Mouse (Mus musculus): ENCODE results near the gene Nat10. TPM values are rescaled to one million over a fixed set of nuclear protein-coding genes. Genes with fewer than 3 reads are reported as not detected.

The Nat10 gene
- 10 to 100 TPM; 38.5 to 43.1 TPM for total RNA-seq (2021)

DNA sequence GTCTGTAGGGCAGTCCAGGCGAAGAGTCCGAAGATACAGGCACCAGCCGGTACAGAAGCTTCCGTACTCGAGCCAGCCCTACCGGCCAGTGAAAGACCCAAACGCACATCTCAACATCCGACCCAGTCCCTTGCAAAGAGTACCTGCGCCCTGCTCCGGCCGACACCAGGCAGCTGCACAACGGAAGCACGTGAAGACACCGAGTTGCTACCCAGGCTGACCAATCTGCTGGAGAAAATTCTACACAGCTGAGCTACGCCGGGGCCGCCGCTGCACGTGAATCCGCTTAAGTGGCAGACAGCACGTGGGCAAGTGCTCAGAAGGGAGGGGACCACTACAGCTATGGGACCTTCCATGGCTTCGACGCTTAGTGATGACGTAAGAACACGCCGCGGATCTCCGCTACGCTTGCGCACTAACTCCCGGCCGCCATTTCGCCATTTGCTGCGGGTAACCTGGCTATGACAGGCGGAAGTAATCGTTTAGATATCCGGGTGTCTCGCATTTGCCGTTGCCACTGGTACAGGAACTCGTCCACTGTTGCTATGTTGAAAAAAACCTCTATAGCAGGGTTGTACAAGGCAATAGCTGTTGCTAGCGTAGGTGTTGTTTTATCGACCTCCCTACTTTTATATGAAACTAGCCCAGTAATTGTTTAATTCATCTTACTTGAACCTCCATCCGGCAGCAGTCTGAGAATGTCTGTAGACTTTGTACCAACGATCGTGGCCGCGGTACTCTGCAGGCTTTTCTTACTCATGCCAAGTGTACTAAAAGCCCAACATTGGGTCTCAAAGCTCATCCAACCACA is at the start of gene Nat10:
Gene Nat10, minus strand, starts transcription at position 365 of the 811 bp plus-strand sequence.
- DNase-seq, result peak; percentile 98
- intact Hi-C loops (cut with DNase I), result no loop called here

DNA sequence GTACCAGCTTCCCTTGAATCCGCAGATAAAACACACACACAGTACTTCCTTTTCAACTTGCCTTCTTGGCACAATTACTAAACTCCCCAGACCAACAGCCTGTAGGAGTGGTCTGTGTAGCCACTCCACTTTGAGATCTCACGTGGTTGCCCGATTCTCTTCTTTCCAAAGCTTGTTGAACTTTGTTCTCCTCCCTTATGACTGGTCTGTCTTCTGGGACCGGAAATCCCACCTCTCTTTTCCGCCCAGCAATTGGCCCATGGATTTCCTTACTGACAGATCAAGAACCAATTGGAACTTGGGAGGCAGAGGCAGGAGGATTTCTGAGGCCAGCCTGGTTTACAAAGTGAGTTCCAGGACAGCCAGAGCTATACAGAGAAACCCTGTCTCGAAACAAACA is 49.3 kb upstream of the Nat10 start:
- DNase-seq, result no peak
- intact Hi-C loops (cut with DNase I), result no loop called here

DNA sequence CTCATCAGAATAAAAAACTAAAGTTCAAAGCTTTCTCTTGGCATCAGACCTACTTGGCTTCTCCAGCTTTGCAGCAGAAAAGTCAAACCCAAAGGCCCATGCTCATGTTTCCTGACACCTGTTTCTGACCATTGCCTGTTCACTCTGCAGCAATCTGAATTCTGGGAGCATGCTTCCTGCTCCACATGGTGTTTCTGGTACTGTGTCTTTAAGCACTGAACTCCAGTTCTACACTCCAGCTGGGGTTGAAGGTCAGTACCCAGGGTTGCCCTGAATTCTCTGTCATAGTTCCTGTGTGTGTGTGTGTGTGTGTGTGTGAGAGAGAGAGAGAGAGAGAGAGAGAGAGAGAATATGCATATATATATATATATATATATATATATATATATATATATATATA is 47.4 kb upstream of the Nat10 start:
- DNase-seq, result no peak
- intact Hi-C loops (cut with DNase I), result no loop called here

DNA sequence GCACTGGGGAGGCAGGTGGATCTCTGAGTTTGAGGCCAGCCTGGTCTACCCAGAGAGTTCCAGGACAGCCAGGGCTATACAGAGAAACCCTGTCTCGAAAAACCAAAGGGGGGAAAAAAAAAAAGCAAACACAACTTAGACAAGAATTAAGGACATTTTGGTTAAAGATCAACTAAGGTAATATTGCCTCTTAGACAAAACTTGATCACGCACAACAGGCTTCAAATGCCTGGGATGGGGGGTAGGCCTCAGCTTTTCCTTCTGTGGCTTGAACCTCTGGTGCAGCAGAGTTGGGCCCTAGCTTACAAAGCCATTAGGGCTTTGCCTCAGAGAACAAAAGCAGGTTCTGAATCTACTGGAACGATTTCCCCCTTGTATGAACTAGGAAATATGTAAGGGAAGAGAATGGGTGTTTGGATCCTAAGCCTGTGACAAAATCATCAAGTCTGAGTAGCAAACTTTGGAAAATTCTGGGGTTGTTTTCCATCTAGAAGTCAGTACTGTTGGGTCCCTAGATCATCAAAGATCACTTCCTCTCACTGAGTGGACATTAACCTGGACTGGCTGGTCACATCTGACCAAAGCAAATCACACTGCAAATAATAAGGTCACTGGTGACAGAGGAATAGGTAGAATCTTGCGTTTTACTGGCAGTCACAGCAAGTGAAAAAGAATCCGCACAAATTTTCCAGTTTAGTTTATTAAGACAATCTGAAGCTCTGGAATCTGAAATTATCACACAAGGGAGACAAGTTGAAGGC is 42.9 kb upstream of the Nat10 start:
- no peak for DNase-seq
- intact Hi-C loops (cut with DNase I), result no loop called here

DNA sequence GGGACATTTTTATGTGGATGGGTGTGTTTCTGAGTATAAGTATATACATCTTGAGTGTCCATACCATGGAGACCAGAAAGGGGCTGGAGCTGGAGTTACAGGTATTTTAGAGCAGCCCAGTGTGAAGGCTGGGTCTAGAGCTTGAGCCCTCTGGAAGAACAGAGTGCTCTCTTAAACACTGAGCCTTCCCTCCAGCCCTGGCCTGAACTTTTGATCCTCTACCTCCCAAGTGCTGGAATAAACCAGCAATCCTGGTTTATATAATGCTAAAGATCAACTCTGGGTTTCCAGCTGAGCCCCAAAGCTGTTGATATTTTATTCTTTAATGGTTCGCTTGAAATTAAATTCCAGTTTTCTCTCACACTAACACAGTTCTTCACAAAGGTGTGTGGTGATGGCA is 41.4 kb upstream of the Nat10 start:
- intact Hi-C loops (cut with DNase I), result no loop called here
- no peak for DNase-seq

DNA sequence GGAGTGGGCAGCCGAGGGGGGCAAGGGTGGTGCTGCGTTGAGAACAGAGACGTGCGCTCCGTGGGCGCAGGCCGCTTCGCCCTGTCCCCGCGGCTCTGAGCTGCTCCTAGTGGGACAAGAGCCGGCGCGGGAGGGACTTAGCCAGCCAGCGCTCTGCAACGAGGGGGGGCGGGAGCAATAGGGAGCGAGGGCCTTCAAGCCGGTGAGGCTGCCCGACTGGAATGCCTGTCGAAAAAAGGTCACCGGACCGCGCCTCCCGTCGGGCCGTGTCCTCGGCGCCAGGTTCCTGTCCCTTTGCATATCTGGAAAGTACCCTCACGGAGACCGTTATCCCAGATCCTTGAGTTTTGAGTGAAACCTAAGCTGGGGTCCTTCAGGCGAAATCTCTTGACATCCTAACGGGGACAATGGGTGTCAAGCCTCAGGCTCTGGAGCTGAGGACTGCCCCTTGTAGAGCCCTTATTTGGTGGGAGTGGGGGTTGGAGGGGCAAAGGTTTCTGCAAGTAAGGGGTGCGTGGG is 36.5 kb upstream of the Nat10 start, which contains the start of gene Caprin1:
Gene Caprin1, minus strand, starts transcription at position 159 of the 519 bp plus-strand sequence.
- intact Hi-C loops (cut with DNase I), result no loop called here
- peak; percentile 96 for DNase-seq

DNA sequence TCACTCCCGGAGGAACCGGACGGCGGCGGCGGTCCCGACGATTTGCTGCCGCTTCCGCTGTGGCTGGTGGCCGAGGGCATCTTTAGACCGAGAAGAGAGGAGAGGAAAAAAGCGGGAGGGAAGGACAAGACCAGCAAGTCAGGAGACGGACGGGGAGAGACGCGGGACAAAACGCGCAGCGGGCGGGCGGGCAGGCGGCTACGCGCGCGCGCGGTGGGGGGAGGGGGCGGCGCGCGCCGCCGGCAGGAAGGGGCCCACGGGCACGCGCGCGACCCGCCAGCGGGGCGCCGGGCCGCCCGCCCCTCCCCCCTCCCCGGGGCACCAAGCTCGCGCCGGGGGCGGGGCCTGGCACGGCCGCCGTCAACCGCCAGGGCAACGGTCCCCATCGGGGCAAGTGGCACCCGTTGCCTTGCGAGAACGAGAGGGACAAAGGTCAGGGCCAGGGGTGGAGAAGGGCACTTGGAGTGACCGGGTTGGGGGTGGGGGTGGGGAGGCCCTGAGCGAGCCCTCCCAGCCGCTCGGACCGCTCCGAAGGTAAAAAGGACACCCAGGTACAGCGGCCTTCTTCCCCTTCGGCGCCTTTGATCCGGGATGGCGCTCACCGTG is 35.9 kb upstream of the Nat10 start:
- intact Hi-C loops (cut with DNase I), result no loop called here

DNA sequence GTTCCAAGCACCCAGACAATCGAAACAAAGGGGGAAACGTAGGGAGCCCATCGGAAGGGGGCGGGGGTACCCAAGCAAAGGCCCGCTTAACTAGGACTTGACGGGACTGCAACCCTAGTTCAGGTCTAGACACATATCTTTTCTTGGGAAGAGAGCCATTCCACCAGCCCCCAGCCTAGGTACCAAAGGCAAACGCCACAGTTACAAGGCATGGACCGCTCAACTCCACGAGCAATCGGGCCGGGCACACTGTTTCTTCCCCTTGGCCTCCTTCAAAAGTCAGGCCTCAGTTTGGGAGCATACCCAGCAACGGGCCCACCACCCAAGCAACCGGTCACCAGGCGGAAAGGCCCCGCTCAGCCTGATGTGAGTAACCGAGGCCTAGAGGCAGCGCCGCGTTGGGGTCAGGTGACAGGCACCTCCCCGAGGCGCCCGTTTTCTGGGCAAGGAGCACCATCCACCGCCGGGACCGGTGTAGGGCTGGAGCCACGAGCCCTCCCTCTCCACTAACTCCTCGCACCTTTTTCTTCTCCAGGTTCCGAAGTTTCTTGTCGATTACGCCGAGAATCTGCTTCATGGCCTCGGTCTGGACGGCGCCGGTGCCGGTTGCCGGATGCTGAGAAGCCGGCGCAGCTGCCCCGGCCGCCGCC is 35.3 kb upstream of the Nat10 start:
- DNase-seq, result peak; percentile 53
- intact Hi-C loops (cut with DNase I), result no loop called here

More for the DNA sequence above, 35.9 kb upstream of the Nat10 start:
- peak; percentile 90 for DNase-seq

DNA sequence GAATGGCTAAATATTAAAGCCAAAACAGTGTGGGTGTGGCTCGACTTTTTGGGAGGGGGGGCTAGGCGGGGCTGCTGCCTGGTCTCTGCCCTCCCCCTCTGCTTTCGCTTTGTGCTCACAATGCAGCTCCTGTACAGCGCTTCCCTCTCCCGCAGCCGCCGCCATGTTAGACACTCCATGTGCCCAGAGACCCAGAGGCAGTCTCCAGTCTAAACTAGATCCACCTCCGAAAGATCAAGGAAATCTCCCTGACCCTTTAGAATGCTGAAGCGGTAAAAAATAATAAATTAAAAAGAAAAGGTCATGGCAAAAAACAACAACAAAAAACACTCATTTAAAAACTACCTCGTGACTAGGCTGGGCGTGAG is 34.8 kb upstream of the Nat10 start:
- intact Hi-C loops (cut with DNase I), result no loop called here
- DNase-seq, result peak; percentile 80

DNA sequence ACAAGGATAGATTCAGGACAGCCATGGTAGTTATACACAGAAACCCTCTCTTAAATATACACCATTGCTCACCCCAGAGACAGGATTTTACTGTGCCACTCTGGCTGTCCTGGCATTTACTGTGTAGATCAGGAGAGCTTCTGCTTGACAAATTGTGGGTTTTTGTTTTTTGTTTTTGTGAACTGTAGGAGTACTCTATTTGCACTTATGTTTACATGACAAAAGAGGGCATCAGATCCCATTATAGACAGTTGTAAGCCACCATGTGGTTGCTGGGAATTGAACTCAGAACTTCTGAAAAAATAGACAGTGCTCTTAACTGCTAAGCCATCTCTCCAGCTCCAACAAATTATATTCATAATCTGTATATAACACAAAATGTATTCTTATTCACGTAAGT is 30.9 kb upstream of the Nat10 start:
- intact Hi-C loops (cut with DNase I), result no loop called here
- no peak for DNase-seq

DNA sequence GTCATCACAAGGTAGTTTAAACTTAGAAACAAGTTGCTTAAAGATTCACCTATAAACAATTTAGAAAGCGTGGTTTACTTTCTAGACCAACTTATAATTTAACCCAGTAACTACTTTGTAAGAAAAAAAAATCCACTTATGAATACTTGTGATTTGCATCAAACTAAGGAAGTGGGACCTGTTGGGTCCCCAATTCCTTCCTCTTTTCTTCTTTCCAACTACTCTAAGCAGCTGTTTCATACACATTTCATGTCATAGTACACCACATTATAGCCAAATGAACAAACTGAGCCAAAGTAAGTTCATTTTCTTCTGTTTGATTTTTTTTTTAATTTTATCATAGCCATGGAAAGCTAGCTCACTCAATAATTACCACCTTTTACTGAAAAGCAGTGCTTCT is 24.7 kb upstream of the Nat10 start:
- no peak for DNase-seq
- intact Hi-C loops (cut with DNase I), result loop anchor here (10.0 kb wide), 1 partner anchor 219 kb away; no protein-coding TSS in a partner anchor

DNA sequence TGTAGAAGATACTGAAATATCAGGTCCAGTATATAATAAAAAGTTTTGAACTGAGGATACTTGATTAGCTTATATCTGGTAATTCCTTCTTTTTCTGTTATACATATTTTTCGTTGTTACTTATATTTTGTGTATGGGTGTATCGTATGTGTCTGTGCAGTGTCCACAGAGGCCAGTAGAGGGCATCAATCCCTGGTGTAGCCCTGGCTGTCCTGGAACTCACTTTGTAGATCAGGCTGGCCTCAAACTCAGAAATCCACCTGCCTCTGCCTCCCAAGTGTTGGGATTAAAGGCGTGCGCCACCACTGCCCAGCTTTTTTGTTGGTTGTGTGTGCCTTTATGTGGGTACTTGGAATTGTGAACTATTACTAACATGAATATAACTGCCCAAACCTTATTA is 23.6 kb upstream of the Nat10 start:
- DNase-seq, result no peak
- intact Hi-C loops (cut with DNase I), result loop anchor here (10.0 kb wide), 1 partner anchor 220 kb away; no protein-coding TSS in a partner anchor

DNA sequence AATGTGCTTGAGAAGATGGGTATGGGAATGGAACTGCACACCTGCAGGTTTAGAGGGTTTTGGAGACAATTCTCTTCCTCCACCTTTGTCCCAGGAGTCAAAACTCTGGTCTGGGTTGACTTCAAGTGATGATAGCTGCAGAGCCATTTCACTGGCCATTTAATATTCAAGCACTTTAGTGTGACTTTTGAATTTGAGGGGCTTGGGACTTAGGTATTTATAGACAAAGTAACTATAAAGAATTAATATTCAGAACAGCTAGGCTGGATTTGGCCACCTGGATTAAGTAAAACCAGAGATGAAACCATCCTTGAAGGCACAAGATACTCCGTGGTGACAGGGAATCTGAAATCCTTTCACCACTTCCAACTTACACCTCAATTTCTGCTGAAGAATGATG is 1.4 kb upstream of the Nat10 start:
- DNase-seq, result no peak
- intact Hi-C loops (cut with DNase I), result no loop called here

DNA sequence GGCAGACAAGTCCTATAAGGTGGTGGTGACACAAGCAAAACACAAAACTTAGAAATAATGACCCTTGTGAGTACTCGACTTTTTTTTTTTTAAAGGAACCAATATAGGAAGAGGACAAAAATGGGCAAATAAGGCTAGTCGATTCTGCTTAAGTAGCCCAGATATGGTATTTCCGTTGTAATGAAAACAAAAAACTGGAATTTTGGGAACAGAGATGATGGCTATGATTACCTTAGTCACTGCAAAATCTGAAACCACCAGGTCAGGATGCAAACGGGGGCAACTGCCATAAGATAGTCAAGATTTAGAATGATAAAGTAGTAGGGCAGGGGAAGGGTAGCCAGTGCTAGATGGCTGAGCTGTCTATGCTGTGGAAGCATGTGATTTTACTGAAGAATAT is 923 bp upstream of the Nat10 start:
- intact Hi-C loops (cut with DNase I), result no loop called here
- DNase-seq, result no peak

DNA sequence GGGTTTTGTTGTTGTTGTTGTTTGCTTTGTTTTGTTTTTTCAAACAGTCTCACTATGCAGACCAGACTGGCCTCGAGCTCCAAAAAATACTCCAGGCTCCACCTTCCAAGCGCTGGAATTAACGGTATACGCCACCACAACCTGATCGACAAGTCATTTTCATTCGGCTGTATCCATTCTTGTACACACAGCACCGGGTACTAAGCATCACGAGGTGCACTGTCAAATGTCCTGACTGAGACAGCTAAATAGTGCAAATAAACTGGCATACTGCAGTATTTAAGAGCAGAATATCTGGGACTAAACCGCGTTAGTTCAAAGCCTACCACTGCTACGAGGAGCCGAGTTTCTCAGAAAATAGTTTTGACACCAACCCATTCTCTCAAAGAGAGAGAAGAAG is 649 bp downstream of the Nat10 start:
- no peak for DNase-seq
- intact Hi-C loops (cut with DNase I), result no loop called here

DNA sequence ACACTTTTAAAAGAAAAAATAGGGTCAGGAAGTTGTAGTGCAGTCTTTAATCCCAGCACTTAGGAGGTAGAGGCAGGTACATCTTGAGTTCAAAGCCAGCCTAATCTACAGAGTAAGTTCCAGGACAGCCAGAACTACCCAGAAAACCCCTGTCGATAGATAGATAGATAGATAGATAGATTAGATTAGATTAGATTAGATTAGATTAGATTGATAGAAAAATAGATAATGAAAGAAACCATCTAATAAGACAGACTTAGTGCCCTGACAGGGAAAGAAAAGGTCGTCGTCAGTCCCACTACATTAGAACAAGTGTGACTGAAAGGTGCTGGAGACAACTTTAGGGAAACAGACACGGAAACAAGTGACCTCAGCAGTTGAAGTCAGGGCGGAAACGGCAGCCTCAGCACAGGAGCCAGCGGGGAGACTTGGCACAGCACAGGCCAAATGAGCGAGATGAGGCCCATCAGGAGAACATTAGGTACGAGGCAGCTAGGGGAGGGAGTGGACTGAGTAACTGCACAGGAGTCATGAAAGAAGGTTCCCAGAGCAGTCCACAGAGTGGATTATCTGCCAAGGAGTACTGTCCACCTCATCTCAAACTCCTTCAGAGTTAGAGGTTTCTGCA is 5.5 kb downstream of the Nat10 start:
- DNase-seq, result no peak
- intact Hi-C loops (cut with DNase I), result no loop called here

DNA sequence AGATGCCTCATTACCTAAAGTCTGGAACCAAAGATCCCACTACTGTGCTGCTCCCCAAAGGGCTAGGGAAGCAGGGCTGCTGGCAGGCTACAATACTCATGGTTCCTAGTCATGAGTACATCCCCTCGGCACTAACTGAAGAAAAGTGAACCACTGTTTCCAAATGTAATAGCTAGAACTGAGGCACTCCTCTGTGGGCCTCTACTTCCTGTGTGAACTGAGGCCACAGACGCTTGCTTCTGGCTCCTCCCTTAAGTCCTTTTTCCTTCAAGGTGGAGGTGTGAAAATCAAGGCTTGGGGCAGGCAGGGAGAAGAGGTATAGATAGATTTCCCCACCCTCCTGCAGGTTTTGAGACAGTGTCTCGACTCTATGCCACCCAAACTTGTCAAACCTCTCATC is 6.5 kb downstream of the Nat10 start:
- intact Hi-C loops (cut with DNase I), result no loop called here
- DNase-seq, result no peak

DNA sequence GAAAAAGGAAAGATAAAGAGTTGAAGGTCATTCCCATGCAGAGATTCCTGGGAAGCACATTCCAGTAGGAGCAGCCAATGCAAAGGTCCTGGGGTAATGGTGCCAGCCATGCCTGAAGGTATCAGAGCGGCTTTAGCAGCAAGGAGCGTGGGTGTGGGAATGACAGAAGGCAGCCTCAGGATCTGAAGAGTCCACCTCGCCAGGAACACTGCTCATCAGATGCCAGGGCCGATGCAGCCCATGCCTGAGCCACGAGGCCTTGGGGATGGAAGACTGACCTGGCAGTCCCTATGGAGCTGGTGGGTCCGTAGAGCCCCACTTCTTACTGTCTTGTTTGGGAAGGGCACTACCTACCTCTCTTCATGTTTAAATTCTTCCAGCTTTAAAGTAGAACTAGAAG is 9.3 kb downstream of the Nat10 start:
- no peak for DNase-seq
- intact Hi-C loops (cut with DNase I), result no loop called here

DNA sequence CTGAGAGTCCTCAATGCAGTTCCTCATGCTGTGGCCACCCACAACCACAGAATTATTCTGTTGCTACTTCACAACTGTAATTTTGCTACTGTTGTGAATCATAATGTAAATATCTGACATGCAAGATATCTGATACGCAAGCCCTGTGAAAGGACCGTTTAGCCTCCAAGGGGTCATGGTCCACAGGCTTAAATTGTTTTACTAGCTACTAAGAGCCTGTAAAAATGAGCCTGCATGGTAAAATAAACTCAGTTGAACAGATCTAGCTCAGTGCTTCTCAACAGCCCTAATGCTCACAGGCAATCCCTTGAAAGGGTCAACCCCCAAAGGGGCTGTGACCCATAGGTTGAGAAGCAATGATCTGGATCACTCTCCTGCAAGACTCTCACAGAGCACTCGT is 12.0 kb downstream of the Nat10 start:
- intact Hi-C loops (cut with DNase I), result loop anchor here (10.0 kb wide), 1 partner anchor 284 kb away; no protein-coding TSS in a partner anchor
- no peak for DNase-seq

DNA sequence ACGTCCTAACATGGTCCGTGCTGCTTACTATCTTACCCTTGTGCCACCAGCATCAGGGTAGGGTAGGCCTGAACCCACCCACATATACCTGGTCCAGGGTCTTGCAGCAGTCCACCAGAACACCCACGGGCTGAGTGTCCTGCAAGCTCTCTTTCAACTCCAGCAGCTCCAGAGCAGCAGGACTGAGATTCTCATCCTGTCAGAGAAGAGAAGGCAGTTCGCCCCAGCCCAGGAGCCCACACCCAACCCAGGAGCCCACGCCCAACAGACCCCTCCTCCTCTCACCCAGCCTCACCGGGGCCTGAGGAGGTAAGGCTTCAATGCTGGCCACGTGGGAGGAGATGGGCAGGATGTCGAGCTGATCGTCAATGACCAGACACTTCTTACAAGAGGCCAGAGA is 13.2 kb downstream of the Nat10 start:
- no peak for DNase-seq
- intact Hi-C loops (cut with DNase I), result loop anchor here (10.0 kb wide), 1 partner anchor 283 kb away; no protein-coding TSS in a partner anchor
